Mouse (Mus musculus): ENCODE results near the gene Shtn1.

GRCm38 (mm10) chr19:59052783-59053490 is 23.0 kb downstream of the Shtn1 start:
- TF ChIP-seq MAFK (IDR thresholded peaks at IDR 0.05; ENCODE audit: insufficient read depth, low read depth, low read length) (no peak), ZNF384 (IDR thresholded peaks at IDR 0.05; ENCODE audit: low read depth, low read length) (no peak)

All from ES-E14 (cell line).